Mouse (Mus musculus) splenic B cell, adult 2 months (primary cell): Measurements from ENCODE around the gene Xpo6.
A peak's percentile ranks its signal among the peaks of the same experiment; 100 is the strongest.

ENCODE experiments used
- DNase-seq: peaks from one replicate; pipeline ENCODE4 v3.0.0-alpha.2; 2011; ENCODE audit warnings: low read depth, low spot score
- H3K27me3 ChIP-seq: 2 replicates; pipeline ENCODE4 v1.6.1; 2012; ENCODE audit warnings: mild to moderate bottlenecking, low read length, moderate library complexity, mixed read lengths; ENCODE audit not compliant: control insufficient read depth, poor library complexity, insufficient read depth, severe bottlenecking
- H3K36me3 ChIP-seq: 2 replicates; pipeline ENCODE4 v1.6.1; 2012; ENCODE audit warnings: mild to moderate bottlenecking, low read length, moderate library complexity, mixed read lengths; ENCODE audit not compliant: control insufficient read depth, poor library complexity, insufficient read depth, severe bottlenecking

Gene Xpo6

DNA sequence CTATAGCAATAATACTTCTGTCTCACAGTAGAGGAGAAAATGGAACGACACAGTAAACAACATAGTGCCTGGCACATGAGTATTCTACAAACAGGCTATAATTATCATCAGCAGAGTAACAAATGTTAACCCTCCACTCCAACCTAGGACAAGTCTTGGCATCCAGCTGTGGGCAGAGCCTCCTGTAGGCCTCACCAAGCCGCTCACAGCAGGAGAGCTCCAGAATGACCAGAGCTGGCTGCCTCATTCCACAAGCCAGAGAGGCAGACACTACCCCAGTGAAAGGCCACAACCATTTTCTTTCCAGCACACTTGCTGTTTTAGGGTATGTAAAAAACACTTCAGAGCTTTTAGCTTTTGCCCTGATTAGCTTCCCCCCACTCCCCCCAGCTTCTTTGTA lies 72.6 kb downstream of the Xpo6 start:
- no peak for DNase-seq
- no peaks in the 10 kb centered on the region for H3K27me3 ChIP-seq
- H3K36me3 ChIP-seq: peaks cover 4% of the 10 kb centered on the region; the same call in 1 of the 2 replicates

GRCm38 (mm10) chr7:126126502-126126901 lies 73.8 kb downstream of the Xpo6 start:
- peaks cover 6% of the 10 kb centered on the region; the same call in 1 of the 2 replicates for H3K36me3 ChIP-seq
- peak; percentile 14 for DNase-seq
- no peaks in the 10 kb centered on the region for H3K27me3 ChIP-seq

DNA sequence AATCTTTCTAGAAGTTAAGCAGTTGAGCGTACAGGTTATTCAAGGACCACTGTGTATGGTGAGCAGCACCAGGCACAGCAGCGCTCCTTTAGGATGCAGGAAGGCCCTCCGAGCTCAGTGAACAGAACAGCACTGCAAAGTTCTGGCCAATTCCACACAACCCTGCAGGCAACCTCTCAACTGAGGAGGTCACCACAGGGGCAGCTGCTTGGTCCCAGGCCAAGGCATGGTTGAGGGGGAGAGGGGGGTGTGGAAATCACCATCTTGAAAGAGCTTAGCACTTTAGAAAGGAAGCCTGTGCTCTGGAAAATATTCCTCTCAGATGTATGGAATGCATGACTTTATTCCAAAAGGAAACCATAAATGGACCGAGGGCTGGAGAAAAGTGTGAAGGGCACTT lies 78.8 kb downstream of the Xpo6 start:
- no peak for DNase-seq
- no peaks in the 10 kb centered on the region for H3K27me3 ChIP-seq
- peaks cover 10% of the 10 kb centered on the region for H3K36me3 ChIP-seq

DNA sequence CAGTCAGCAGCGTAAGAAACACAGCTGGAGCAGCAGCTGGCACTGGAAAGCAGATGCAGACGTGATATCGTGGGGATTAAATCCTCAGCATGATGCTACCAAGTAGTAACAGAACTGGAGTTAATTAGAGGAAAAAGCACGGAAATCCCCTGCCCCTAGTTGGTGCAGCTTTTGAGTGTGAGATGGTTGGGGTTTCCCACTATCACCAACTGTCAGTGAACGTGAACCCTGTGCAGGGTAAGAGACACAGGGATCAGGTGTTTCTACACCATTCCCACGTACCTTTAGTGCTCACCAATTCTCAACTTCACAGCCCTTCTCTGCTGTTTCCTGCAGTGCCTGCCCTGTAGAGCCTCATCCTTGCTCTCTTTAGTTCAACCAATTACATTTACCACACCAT lies 80.5 kb downstream of the Xpo6 start:
- DNase-seq: no peak
- H3K27me3 ChIP-seq: no peaks in the 10 kb centered on the region
- H3K36me3 ChIP-seq: peaks cover 12% of the 10 kb centered on the region

- Histone ChIP-seq H3K36me3 (peaks cover 12% of the 10 kb centered on the region), H3K27me3 (no peaks in the 10 kb centered on the region)
- no peak for DNase-seq
Observed at GRCm38 (mm10) chr7:126113263-126113662, 87.0 kb downstream of the Xpo6 start.

GRCm38 (mm10) chr7:126111230-126111629 lies 89.1 kb downstream of the Xpo6 start:
- no peak for DNase-seq
- Histone ChIP-seq H3K36me3 (peaks cover 18% of the 10 kb centered on the region), H3K27me3 (no peaks in the 10 kb centered on the region)

- no peaks in the 10 kb centered on the region for H3K27me3 ChIP-seq
- peaks cover 16% of the 10 kb centered on the region for H3K36me3 ChIP-seq
- no peak for DNase-seq
Observed at GRCm38 (mm10) chr7:126109898-126110297, 90.4 kb downstream of the Xpo6 start.

DNA sequence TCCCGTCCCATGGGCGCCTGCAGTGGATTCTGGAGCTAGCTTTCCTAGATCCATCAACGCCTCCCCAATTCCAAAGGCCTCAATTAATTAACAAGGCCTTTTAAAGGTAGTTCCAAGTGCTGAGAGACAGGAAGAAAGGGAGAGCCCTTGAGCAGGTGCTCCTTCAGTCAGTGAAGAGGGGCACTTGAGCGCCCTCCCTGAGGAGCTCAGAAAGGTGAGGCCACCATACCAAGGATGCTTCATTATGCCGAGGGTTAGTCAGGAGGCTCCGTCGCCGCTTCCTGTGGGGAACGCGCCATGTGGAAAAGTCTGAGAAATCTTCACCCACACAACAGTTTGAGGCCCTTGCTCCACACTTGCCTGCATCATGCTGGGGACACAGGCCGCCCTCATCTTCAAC lies 99.9 kb downstream of the Xpo6 start:
- H3K36me3 ChIP-seq: peaks cover 12% of the 10 kb centered on the region
- DNase-seq: no peak
- H3K27me3 ChIP-seq: no peaks in the 10 kb centered on the region

DNA sequence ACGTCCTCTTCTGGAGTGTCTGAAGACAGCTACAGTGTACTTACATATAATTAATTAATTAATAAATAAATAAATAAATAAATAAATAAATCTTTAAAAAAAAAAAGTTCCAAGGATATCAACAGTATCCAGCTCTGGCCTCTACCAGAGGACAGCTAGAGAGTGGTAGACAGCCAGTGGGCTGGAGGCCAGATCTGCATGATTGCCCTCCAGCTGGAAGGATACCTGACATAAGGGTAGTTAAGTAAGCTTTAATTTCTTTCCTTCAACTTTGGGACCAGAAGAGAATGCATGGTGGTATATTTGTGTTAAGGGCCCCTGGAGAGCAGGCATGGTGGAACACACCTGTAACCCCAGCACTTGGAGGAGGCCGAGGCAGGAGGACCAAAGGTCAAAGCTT lies 100.5 kb downstream of the Xpo6 start:
- DNase-seq: no peak
- H3K36me3 ChIP-seq: peaks cover 12% of the 10 kb centered on the region
- no peaks in the 10 kb centered on the region for H3K27me3 ChIP-seq

- DNase-seq: no peak
- H3K27me3 ChIP-seq: no peaks in the 10 kb centered on the region
- peaks cover 8% of the 10 kb centered on the region for H3K36me3 ChIP-seq
Observed at GRCm38 (mm10) chr7:126099163-126099775, 101.0 kb downstream of the Xpo6 start.

DNA sequence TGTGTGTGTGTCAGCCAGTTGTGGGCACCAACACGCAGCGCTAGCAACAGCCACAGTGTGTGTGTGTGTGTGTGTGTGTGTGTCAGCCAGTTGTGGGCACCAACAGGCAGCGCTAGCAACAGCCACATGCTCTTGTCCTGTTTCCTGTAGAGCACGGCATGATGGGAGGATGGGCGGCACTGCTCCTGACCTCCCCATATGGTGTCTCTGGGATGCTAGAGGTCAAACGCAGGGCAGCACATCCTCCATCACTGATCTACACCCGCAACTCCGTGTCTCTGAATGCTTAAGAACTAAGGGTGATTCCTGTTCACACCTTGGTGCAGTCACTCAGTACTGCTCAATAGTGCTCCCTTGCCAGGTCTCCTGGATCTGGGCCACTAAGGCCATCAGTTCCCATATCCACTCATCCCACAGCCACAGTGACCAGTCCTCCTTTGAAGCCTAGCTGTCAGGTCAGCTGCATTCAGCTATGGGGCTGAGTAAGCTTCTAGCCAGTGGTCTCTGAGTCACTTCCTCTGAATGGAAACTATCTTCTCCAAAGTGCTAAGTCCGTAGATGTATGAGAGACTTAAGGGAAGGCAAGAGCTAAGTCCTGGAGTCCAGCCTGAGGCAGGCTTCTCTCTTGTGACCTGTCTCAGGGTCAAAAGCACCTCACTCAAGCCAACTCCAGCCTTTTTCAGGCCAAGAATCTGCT lies 102.9 kb downstream of the Xpo6 start:
- DNase-seq: no peak
- no peaks in the 10 kb centered on the region for H3K27me3 ChIP-seq
- H3K36me3 ChIP-seq: peaks cover 5% of the 10 kb centered on the region

GRCm38 (mm10) chr7:126096596-126096995 lies 103.7 kb downstream of the Xpo6 start:
- no peaks in the 10 kb centered on the region for H3K27me3 ChIP-seq
- no peak for DNase-seq

DNA sequence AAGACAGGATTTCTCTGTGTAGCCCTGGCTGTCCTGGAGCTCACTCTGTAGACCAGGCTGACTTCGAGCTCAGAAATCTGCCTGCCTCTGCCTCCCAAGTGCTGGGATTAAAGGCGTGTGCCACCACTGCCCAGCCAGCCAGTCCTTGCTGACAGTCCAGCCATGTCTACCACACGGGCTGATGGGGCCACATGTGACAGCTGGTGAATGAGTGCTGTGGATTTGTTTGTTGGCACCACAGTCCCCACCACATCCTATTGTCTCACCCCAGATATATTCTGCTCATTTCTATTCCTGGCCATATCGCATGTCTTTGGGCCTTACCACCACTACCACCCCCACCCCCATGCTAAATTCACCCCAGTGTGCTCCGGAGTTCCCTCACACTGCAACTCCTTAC lies 105.6 kb downstream of the Xpo6 start:
- DNase-seq: no peak
- Histone ChIP-seq H3K27me3 (no peaks in the 10 kb centered on the region), H3K36me3 (no peaks in the 10 kb centered on the region; the same call in 1 of the 2 replicates)

More at GRCm38 (mm10) chr7:126096596-126096995, 103.7 kb downstream of the Xpo6 start:
- H3K36me3 ChIP-seq: no peaks in the 10 kb centered on the region; the same call in none of the 2 replicates

DNA sequence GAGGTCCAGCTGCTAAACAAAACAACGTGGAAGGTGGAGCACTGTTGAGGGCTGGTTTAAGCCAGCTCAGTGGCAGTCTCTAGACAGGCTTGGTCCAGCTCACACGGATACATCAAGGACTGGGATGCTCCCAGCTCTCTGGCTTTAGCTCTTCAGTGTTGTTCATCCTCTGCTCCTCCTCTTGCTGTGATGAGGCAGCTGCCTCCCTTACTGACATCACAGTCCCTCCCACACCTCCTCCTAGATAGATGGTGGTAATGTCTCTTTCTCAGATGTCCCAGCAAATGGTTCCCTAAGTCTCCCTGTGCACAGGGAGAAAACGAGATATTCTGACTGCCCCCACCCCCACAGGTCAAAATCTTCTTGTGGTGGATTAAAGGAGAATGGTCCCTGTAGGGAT lies 107.1 kb downstream of the Xpo6 start:
- Histone ChIP-seq H3K36me3 (no peaks in the 10 kb centered on the region; the same call in 1 of the 2 replicates), H3K27me3 (no peaks in the 10 kb centered on the region)
- no peak for DNase-seq

- H3K36me3 ChIP-seq: no peaks in the 10 kb centered on the region
- H3K27me3 ChIP-seq: no peaks in the 10 kb centered on the region
- DNase-seq: peak; percentile 76
Observed at GRCm38 (mm10) chr7:126089782-126090181, 110.5 kb downstream of the Xpo6 start.
